Mouse (Mus musculus): ENCODE data around the gene Slc16a2. TPM values are rescaled to one million over a fixed set of nuclear protein-coding genes. Genes with fewer than 3 reads are reported as not detected.

Gene Slc16a2
- polyA plus RNA-seq, 1 experiment from 2014 or later, result 1.1 TPM

- DNase-seq (ENCODE audit: low spot score), result no peak
Observed at GRCm38 (mm10) chrX:103653021-103653420, 168.8 kb downstream of the Slc16a2 start.

- DNase-seq (ENCODE audit: low spot score), result no peak
Observed at GRCm38 (mm10) chrX:103652048-103652447, 169.7 kb downstream of the Slc16a2 start.

Other genes starting within 250 kb of the Slc16a2 start
- not detected in 2 replicates for gene Zcchc13, start 191.4 kb downstream of the Slc16a2 start, polyA plus RNA-seq (2015; fragmentation: Nextera tagmentation; extraction: Ambion mirVana)
- 18.7 and 21.5 TPM in 2 replicates for gene Rlim, start 159.3 kb upstream of the Slc16a2 start, polyA plus RNA-seq (2015; fragmentation: Nextera tagmentation; extraction: Ambion mirVana)

Data from thymus, postnatal 0 days (tissue).